Mouse (Mus musculus): Measurements from ENCODE around the gene Fbxw21.

DNA sequence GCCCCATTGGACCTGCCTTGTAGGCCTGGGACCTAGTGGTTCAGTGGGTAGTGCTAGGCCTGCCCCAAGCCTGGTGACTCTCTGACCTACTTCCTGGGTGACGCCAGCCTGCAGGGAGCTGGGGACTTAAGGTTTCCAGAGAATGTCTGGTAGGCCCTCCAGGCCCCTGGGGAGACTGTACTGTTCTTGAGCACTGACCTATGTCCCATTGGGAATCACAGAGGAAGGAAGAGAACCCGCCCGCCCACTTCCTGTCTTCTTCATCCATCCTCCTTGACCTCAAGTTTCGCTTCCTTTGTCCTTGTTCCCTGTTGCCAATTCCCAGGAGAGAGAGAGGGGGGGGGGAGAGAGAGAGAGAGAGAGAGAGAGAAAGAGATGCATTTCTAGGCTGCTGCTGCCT, 43.7 kb downstream of the Fbxw21 start:
- TF ChIP-seq TAL1 (IDR thresholded peaks at IDR 0.05; ENCODE audit: low read length) (no peak), GATA1 (IDR thresholded peaks at IDR 0.05; ENCODE audit: low read length) (no peak)

Data from erythroblast, embryonic 14.5 days (primary cell).